Mouse (Mus musculus) spleen, adult 2 months (tissue): ENCODE measurements around the gene Serpinf1.

Source experiments
- CTCF ChIP-seq: fragments of 200-500 bp; IDR thresholded peaks from 2 replicates; pipeline ENCODE4 v1.5.1; 2011; ENCODE audit warnings: mild to moderate bottlenecking, inconsistent platforms; ENCODE audit not compliant: insufficient read depth, insufficient read length, insufficient replicate concordance; ENCODE audit errors: extremely low read depth
- POLR2A ChIP-seq: fragments of 200-500 bp; IDR thresholded peaks from 2 replicates; pipeline ENCODE4 v1.6.1; 2011; ENCODE audit warnings: low read depth, low read length, inconsistent platforms

- TF ChIP-seq CTCF (no peak), POLR2A (no peak)
These were observed 41.1 kb upstream of the Serpinf1 start for GRCm38 (mm10) chr11:75463624-75464023.
